14 mouse cellular contexts compared by ENCODE assay signal in the genomic region with DNA sequence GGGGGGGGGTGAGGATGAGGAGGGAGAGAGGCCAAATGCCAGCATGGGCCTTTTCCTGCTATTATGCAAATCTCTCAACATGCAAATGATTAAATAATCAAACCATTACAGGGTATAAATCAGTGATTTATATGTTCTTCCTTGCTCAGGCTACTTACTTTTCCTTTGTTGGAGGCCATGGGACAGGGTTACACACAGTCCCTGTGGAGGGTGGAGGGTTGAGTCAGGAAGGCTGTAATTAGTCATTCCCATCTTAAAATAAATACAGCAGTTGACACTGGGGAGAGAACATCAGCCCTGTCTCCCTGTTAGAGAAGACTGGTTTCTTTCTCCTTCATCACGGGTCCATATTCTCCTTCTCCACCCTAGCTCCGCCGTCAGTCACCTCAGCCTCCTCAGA.
DNase-seq lines count a peak whose midpoint lies in the region; ATAC-seq lines count a peak whose summit lies in the region.
"Had no signal": no experiment of that assay in that cellular context is flagged by ENCODE, and none has a peak within 500 bp of the region (broad histone marks: within the 10 kb centered on the region; RNA-seq: fewer than 3 reads in every experiment).

No protein-coding gene starts in this region.

- H3K9me3 ChIP-seq in neural tube, embryonic 11.5 days (ENCODE audit: control insufficient read depth, low read length): no peaks in the 10 kb centered on the region
- H3K9me3 ChIP-seq in limb, embryonic 10.5 days (replicated peaks): no peaks in the 10 kb centered on the region
- no peaks in the 10 kb centered on the region for H3K9me3 ChIP-seq in neural tube, embryonic 15.5 days (replicated peaks)
- H3K9me3 ChIP-seq: G1E; stomach, embryonic 15.5 days had no signal

- no peak overlapping the region for H3K27ac ChIP-seq in neural tube, embryonic 11.5 days (ENCODE audit: low read depth, low read length)
- peak overlapping the region; percentile 68; the same call in 1 of the 2 replicates for H3K27ac ChIP-seq in limb, embryonic 10.5 days
- H3K27ac ChIP-seq in neural tube, embryonic 15.5 days (replicated peaks): peak overlapping the region; percentile 67
- H3K27ac ChIP-seq: stomach, embryonic 15.5 days had no signal

- peaks cover 20% of the 10 kb centered on the region for H3K4me1 ChIP-seq in neural tube, embryonic 11.5 days (ENCODE audit: control insufficient read depth, insufficient read depth, low read length)
- peaks cover 35% of the 10 kb centered on the region for H3K4me1 ChIP-seq in limb, embryonic 10.5 days
- peaks cover 41% of the 10 kb centered on the region for H3K4me1 ChIP-seq in neural tube, embryonic 15.5 days

- H3K4me3 ChIP-seq in neural tube, embryonic 11.5 days (ENCODE audit: low read depth, low read length): no peak overlapping the region
- peak overlapping the region; percentile 28; the same call in 1 of the 2 replicates for H3K4me3 ChIP-seq in limb, embryonic 10.5 days
- no peak overlapping the region for H3K4me3 ChIP-seq in neural tube, embryonic 15.5 days (replicated peaks)
- H3K4me3 ChIP-seq: stomach, embryonic 15.5 days had no signal

- H3K9ac ChIP-seq in neural tube, embryonic 11.5 days (ENCODE audit: low read length): no peak overlapping the region
- H3K9ac ChIP-seq in neural tube, embryonic 15.5 days (replicated peaks): no peak overlapping the region
- H3K9ac ChIP-seq: stomach, embryonic 15.5 days had no signal

- H3K36me3 ChIP-seq in neural tube, embryonic 11.5 days (ENCODE audit: control insufficient read depth, insufficient read depth, low read length): no peaks in the 10 kb centered on the region
- no peaks in the 10 kb centered on the region for H3K36me3 ChIP-seq in limb, embryonic 10.5 days
- no peaks in the 10 kb centered on the region for H3K36me3 ChIP-seq in neural tube, embryonic 15.5 days
- H3K36me3 ChIP-seq: G1E; stomach, embryonic 15.5 days had no signal

- WGBS in neural tube, embryonic 11.5 days: 40% methylated on average over 3 of the region's 3 CpGs
- 59% methylated on average over 3 of the region's 3 CpGs for WGBS in limb, embryonic 10.5 days
- 22% methylated on average over 3 of the region's 3 CpGs for WGBS in neural tube, embryonic 15.5 days

- peak; percentile 67 for ATAC-seq in neural tube, embryonic 11.5 days (ENCODE audit: insufficient read depth, low FRiP score, low TSS enrichment)
- ATAC-seq in neural tube, embryonic 15.5 days (ENCODE audit: low FRiP score): peak; percentile 55

- no peaks in the 10 kb centered on the region for H3K27me3 ChIP-seq in neural tube, embryonic 11.5 days (ENCODE audit: control insufficient read depth, insufficient read depth, low read length)
- H3K27me3 ChIP-seq in limb, embryonic 10.5 days (ENCODE audit: low read depth, poor library complexity, severe bottlenecking): 0 out of 2 replicates have a peak, but pooled peaks cover 3% of the 10 kb centered on the region
- no peaks in the 10 kb centered on the region for H3K27me3 ChIP-seq in neural tube, embryonic 15.5 days (replicated peaks)
- H3K27me3 ChIP-seq: stomach, embryonic 15.5 days had no signal

- DNase-seq in adrenal gland, postnatal 14 days: peak; percentile 6
- no peak for DNase-seq in adrenal gland, adult 18-20 months (ENCODE audit: low spot score in 2 of 2)
- peak; percentile 30 for DNase-seq in neural tube, embryonic 11.5 days (ENCODE audit: low spot score)
- no peak for DNase-seq in neural tube, embryonic 10.5 days (ENCODE audit: extremely low spot score, low spot score)
- no peak for DNase-seq in limb, embryonic 10.5 days (ENCODE audit: low spot score)
- DNase-seq in right cerebral cortex, adult 2 months (ENCODE audit: low spot score in 2 of 2): no peak
- no peak for DNase-seq in urinary bladder, postnatal 25 days (ENCODE audit: low spot score)
- DNase-seq: cerebellum, adult 11 months; gastrocnemius, postnatal 10 days; layer of hippocampus, postnatal 36 days had no signal

- no peak overlapping the region for H3K4me2 ChIP-seq in neural tube, embryonic 11.5 days (ENCODE audit: low read depth)
- H3K4me2 ChIP-seq in neural tube, embryonic 15.5 days: peak overlapping the region; percentile 67
- H3K4me2 ChIP-seq: liver, embryonic 11.5 days had no signal

Comparison
In these comparisons a context has a peak if more than half of its experiments do, and no peak if none do; other contexts are left out.
1. DNase-seq: peak in adrenal gland, postnatal 14 days (single experiment) and neural tube, embryonic 11.5 days (single experiment); none in adrenal gland, adult 18-20 months (0 of 2), neural tube, embryonic 10.5 days (single experiment), limb, embryonic 10.5 days (single experiment), right cerebral cortex, adult 2 months (0 of 2) and urinary bladder, postnatal 25 days (single experiment).